Mouse (Mus musculus) heart, embryonic 12.5 days (tissue): ENCODE measurements around the gene Bcl2a1c. TPM values are rescaled to one million over a fixed set of nuclear protein-coding genes. Genes with fewer than 3 reads are reported as not detected.
"Not testable (repeated sequence)": the region's sequence is repeated elsewhere in the genome, so short reads cannot be mapped to it uniquely, and the experiment has no call there.

Experiments used
- ATAC-seq: fragments of 200-750 bp; cut with Nextera tagmentation; 2 replicates; pipeline ENCODE4 v1.8.0; 2017; ENCODE audit warnings: moderate TSS enrichment, moderate library complexity; ENCODE audit not compliant: insufficient number of reproducible peaks, low FRiP score
- H3K27ac ChIP-seq: fragments of 300-500 bp; sonication (generic); 2 replicates; pipeline ENCODE4 v1.5.1; 2016; ENCODE audit warnings: mild to moderate bottlenecking, moderate library complexity; ENCODE audit not compliant: poor library complexity, severe bottlenecking
- H3K27me3 ChIP-seq: fragments of 300-500 bp; sonication (generic); replicated peaks from 2 replicates; pipeline ENCODE4 v1.6.1; 2016; ENCODE audit warnings: mild to moderate bottlenecking, moderate library complexity
- H3K36me3 ChIP-seq: fragments of 300-500 bp; sonication (generic); 2 replicates; pipeline ENCODE4 v1.6.1; 2016; ENCODE audit warnings: mild to moderate bottlenecking, moderate library complexity
- H3K4me1 ChIP-seq: fragments of 300-500 bp; sonication (generic); replicated peaks from 2 replicates; pipeline ENCODE4 v1.6.1; 2016; ENCODE audit warnings: mild to moderate bottlenecking
- H3K4me2 ChIP-seq: fragments of 300-500 bp; sonication (generic); 2 replicates; pipeline ENCODE4 v1.6.1; 2016; ENCODE audit warnings: mild to moderate bottlenecking, moderate library complexity
- H3K4me3 ChIP-seq: fragments of 300-500 bp; sonication (generic); 2 replicates; pipeline ENCODE4 v1.5.1; 2016; ENCODE audit warnings: mild to moderate bottlenecking
- H3K9ac ChIP-seq: fragments of 300-500 bp; sonication (generic); 2 replicates; pipeline ENCODE4 v1.6.1; 2016; ENCODE audit warnings: mild to moderate bottlenecking, moderate library complexity
- H3K9me3 ChIP-seq: fragments of 300-500 bp; sonication (generic); replicated peaks from 2 replicates; pipeline ENCODE4 v1.6.1; 2016; ENCODE audit warnings: mild to moderate bottlenecking, moderate library complexity
- WGBS: fragments of 180-500 bp; shearing (Covaris S2); methylation state at CpG from one replicate; pipeline ENCODE4 v1.1.7; 2016; 5-methylcytosine and 5-hydroxymethylcytosine counted together
- polyA plus RNA-seq: library from polyadenylated mRNA; unstranded; fragments of >200 nt; fragmentation: Nextera tagmentation; extraction: Ambion mirVana; gene quantifications from 2 replicates; pipeline ENCODE4 v1.2.1, GENCODE M21; 2016

The Bcl2a1c gene
- polyA plus RNA-seq: not detected in 2 replicates

GRCm38 (mm10) chr9:114329855-114330254, at the start of gene Bcl2a1c:
Gene Bcl2a1c, plus strand, starts transcription at chr9:114330135.
- 48% methylated on average over 9 of the region's 9 CpGs for WGBS
- H3K9ac ChIP-seq, H3K9me3 ChIP-seq, H3K4me3 ChIP-seq, ATAC-seq, H3K4me2 ChIP-seq, H3K27me3 ChIP-seq, H3K36me3 ChIP-seq, H3K27ac ChIP-seq, H3K4me1 ChIP-seq: not testable (repeated sequence)

GRCm38 (mm10) chr9:114305957-114306356, 24.0 kb upstream of the Bcl2a1c start:
- not testable (repeated sequence) for H3K4me3 ChIP-seq, H3K9ac ChIP-seq, H3K4me2 ChIP-seq, H3K4me1 ChIP-seq, H3K27me3 ChIP-seq, ATAC-seq, H3K27ac ChIP-seq, H3K9me3 ChIP-seq, H3K36me3 ChIP-seq

- not testable (repeated sequence) for H3K27ac ChIP-seq, H3K36me3 ChIP-seq, ATAC-seq, H3K4me1 ChIP-seq, H3K9ac ChIP-seq, H3K27me3 ChIP-seq, H3K9me3 ChIP-seq, H3K4me3 ChIP-seq, H3K4me2 ChIP-seq
- 60% methylated on average over 2 of the region's 2 CpGs for WGBS
Observed at GRCm38 (mm10) chr9:114311752-114312151, 18.2 kb upstream of the Bcl2a1c start.

DNA sequence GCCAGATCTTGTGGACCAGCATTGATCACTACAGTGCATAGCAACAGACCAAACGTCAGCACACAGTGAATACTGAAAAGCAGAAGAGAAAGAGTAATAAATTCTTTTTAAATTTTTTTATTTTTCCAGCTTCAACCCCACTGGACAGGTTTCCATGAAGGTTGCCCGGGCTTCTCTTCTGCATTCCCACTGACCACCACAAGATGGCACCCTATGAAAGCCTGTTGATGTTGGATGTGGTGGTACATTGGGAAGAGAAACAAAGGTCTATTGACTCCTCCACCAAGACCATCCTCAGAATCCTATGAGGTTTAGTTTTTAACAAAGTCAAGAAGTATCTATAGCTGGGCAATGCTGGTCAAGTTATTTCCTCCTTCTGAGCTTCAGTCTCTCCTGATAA, 11.9 kb upstream of the Bcl2a1c start:
- H3K4me2 ChIP-seq: no peak overlapping the region
- ATAC-seq: no peak

GRCm38 (mm10) chr9:114326011-114326748, 3.8 kb upstream of the Bcl2a1c start:
- 62% methylated on average over 3 of the region's 3 CpGs for WGBS
- Histone ChIP-seq H3K4me1 (no peaks in the 10 kb centered on the region), H3K4me2 (no peak overlapping the region), H3K4me3 (no peak overlapping the region), H3K9me3 (no peaks in the 10 kb centered on the region), H3K9ac (no peak overlapping the region), H3K27ac (no peak overlapping the region), H3K36me3 (no peaks in the 10 kb centered on the region), H3K27me3 (no peaks in the 10 kb centered on the region)
- no peak for ATAC-seq

More for the DNA sequence above, 11.9 kb upstream of the Bcl2a1c start:
- Histone ChIP-seq H3K27ac (no peak overlapping the region), H3K27me3 (no peaks in the 10 kb centered on the region), H3K36me3 (no peaks in the 10 kb centered on the region), H3K9ac (no peak overlapping the region), H3K4me1 (no peaks in the 10 kb centered on the region), H3K4me3 (no peak overlapping the region), H3K9me3 (no peaks in the 10 kb centered on the region)
- WGBS: 6% methylated on average over 2 of the region's 2 CpGs

GRCm38 (mm10) chr9:114328332-114328731, 1.6 kb upstream of the Bcl2a1c start:
- not testable (repeated sequence) for H3K9ac ChIP-seq, H3K27ac ChIP-seq, H3K9me3 ChIP-seq, H3K4me3 ChIP-seq, H3K36me3 ChIP-seq, H3K4me2 ChIP-seq, H3K4me1 ChIP-seq, ATAC-seq, H3K27me3 ChIP-seq

GRCm38 (mm10) chr9:114367783-114368470, 38.0 kb downstream of the Bcl2a1c start:
- Histone ChIP-seq H3K9ac (peak overlapping the region; percentile 71), H3K4me1 (0 out of 2 replicates have a peak, but pooled peaks cover 4% of the 10 kb centered on the region), H3K27ac (no peak overlapping the region), H3K4me3 (peak overlapping the region; percentile 57), H3K9me3 (no peaks in the 10 kb centered on the region), H3K4me2 (peak overlapping the region; percentile 76), H3K27me3 (no peaks in the 10 kb centered on the region), H3K36me3 (no peaks in the 10 kb centered on the region; the same call in 1 of the 2 replicates)
- WGBS: under 1% methylated on average over 48 of the region's 48 CpGs
- ATAC-seq: peak; percentile 75

GRCm38 (mm10) chr9:114368471-114368858, 38.5 kb downstream of the Bcl2a1c start:
- Histone ChIP-seq H3K27me3 (no peaks in the 10 kb centered on the region), H3K4me3 (peak overlapping the region; percentile 57), H3K36me3 (peaks cover 3% of the 10 kb centered on the region), H3K27ac (no peak overlapping the region), H3K4me1 (0 out of 2 replicates have a peak, but pooled peaks cover 4% of the 10 kb centered on the region), H3K9ac (peak overlapping the region; percentile 71), H3K9me3 (no peaks in the 10 kb centered on the region), H3K4me2 (peak overlapping the region; percentile 76)
- ATAC-seq: 0 out of 2 replicates have a peak, but pooled peaks have one; percentile 24
- 11% methylated on average over 12 of the region's 12 CpGs for WGBS

GRCm38 (mm10) chr9:114369389-114369788, 39.5 kb downstream of the Bcl2a1c start:
- not testable (repeated sequence) for H3K4me2 ChIP-seq, H3K9me3 ChIP-seq, ATAC-seq, H3K27ac ChIP-seq, H3K4me3 ChIP-seq, H3K4me1 ChIP-seq, H3K27me3 ChIP-seq, H3K9ac ChIP-seq
- WGBS: 61% methylated on average over 5 of the region's 5 CpGs
- peaks cover 10% of the 10 kb centered on the region for H3K36me3 ChIP-seq

DNA sequence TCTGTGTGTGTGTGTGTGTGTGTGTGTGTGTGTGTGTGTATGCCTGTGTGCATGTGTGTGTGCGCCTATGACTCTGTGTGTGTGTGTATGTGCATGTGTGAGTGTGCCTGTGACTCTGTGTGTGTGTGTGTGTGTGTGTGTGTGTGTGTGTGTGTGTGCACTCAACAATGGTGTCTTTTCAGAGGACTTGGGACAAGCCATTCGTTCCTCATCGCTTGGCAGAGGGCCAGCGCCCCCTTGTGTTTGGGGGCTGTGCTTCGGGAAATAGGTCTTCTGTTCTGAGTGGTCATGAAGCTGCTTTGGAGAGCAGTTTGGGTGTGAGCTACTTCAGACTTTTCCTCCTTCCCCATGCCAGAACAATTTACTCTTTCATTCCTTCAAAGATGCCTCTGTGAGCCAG, 41.8 kb downstream of the Bcl2a1c start:
- H3K9ac ChIP-seq, H3K4me2 ChIP-seq: not testable (repeated sequence)
- 22% methylated on average over 5 of the region's 5 CpGs for WGBS

GRCm38 (mm10) chr9:114375276-114375962, 45.5 kb downstream of the Bcl2a1c start:
- Histone ChIP-seq H3K27ac (no peak overlapping the region), H3K4me1 (peaks cover 12% of the 10 kb centered on the region), H3K36me3 (peaks cover 62% of the 10 kb centered on the region), H3K4me2 (no peak overlapping the region), H3K27me3 (no peaks in the 10 kb centered on the region), H3K9me3 (no peaks in the 10 kb centered on the region), H3K9ac (no peak overlapping the region), H3K4me3 (no peak overlapping the region)
- ATAC-seq: no peak
- WGBS: 78% methylated on average over 10 of the region's 10 CpGs

More for the DNA sequence above, 41.8 kb downstream of the Bcl2a1c start:
- not testable (repeated sequence) for H3K4me3 ChIP-seq, H3K27ac ChIP-seq, H3K9me3 ChIP-seq, H3K4me1 ChIP-seq, ATAC-seq, H3K27me3 ChIP-seq
- peaks cover 27% of the 10 kb centered on the region for H3K36me3 ChIP-seq
